Mouse (Mus musculus): Measurements from ENCODE around the gene Tsc22d2.

Tsc22d2 gene

GRCm38 (mm10) chr3:58513483-58513882 is 99.0 kb downstream of the Tsc22d2 start:
- DNase-seq (ENCODE audit: low read depth, low spot score): no peak

GRCm38 (mm10) chr3:58515947-58516601 is 101.6 kb downstream of the Tsc22d2 start:
- DNase-seq (ENCODE audit: low read depth, low spot score): no peak
